Mouse (Mus musculus) E14TG2a.4 (cell line): ENCODE measurements at regions not wholly inside any gene's neighbourhood (a gene's known extent, or its start where the extent isn't known, plus 50 kb on each side); places are given as distances from the start of the nearest gene placed in this dataset.

Source experiments
- CTCF ChIP-seq: conservative IDR thresholded peaks from 2 replicates; pipeline ENCODE4 v1.5.1; 2014; ENCODE audit warnings: low read length
- NANOG ChIP-seq: IDR thresholded peaks from 2 replicates; pipeline ENCODE4 v1.6.1; 2014; ENCODE audit warnings: borderline replicate concordance, low read length, mixed read lengths

GRCm38 (mm10) chr1:161309269-161309668, 58.2 kb upstream of the Prdx6 start:
- TF ChIP-seq CTCF (no peak), NANOG (no peak)
